Mouse (Mus musculus) frontal cortex, postnatal 14 days (tissue): ENCODE measurements around the gene Adsl.
"Not testable (repeated sequence)": the region's sequence is repeated elsewhere in the genome, so short reads cannot be mapped to it uniquely, and the experiment has no call there.

ENCODE experiments used
- DNase-seq, 2 experiments: peaks; one replicate each; pipeline ENCODE4 v3.0.0; 2022; ENCODE audit warnings: low spot score in 2 of 2

The Adsl gene

GRCm38 (mm10) chr15:80948145-80949135 is at the start of gene Adsl:
TSS of gene Adsl (plus strand) at chr15:80948490.
- peak; percentile 69 to 80 for DNase-seq

- no peak for DNase-seq
These were observed 48.5 kb upstream of the Adsl start for GRCm38 (mm10) chr15:80899806-80900205.

GRCm38 (mm10) chr15:80901806-80902513 is 46.3 kb upstream of the Adsl start:
- no peak for DNase-seq

GRCm38 (mm10) chr15:80904776-80905175 is 43.5 kb upstream of the Adsl start:
- not testable (repeated sequence) for DNase-seq

DNA sequence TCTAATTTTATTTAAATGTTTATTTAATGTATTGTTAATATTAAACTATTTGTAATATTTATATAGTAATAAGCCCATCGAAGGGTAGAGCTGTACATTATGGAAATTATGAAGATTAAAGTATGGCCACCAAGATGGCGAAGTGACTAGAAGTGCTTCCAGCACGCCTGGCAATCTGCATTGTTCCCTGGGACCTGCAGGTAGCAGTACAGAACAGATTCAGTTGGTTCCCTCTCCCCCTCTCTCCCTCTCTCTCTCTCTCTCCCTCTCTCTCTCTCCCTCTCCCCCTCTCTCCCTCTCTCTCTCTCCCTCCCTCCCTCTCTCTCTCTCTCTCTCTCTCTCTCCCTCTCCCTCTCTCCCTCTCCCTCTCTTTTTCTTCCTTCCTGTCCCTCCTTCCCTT is 38.1 kb upstream of the Adsl start:
- DNase-seq = no peak

- no peak for DNase-seq
These were observed 37.3 kb upstream of the Adsl start for GRCm38 (mm10) chr15:80910790-80911531.

GRCm38 (mm10) chr15:80912175-80912574 is 36.1 kb upstream of the Adsl start:
- DNase-seq = no peak

- no peak for DNase-seq
These were observed 34.5 kb upstream of the Adsl start for GRCm38 (mm10) chr15:80913803-80914202.

DNA sequence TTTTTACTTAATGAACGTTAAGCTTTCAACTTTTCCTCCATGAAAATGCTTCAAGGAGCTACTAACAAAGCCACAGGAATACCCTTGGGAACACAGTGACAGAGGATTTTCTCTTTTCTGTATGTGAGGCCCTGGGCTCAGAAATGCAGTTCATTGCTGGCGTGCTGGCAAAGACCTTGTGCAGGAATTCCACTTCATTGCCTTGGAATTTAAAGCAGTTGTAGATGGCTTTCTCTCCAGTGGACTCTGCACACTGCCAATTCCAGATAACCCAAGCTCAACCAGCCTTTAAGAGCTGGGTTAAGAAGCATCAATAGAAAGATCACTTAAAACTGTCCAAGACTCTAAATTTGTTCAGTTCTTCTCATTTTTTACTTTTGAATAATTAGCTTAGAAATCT is 32.4 kb upstream of the Adsl start:
- no peak for DNase-seq

- no peak for DNase-seq
These were observed 31.7 kb upstream of the Adsl start for GRCm38 (mm10) chr15:80916621-80917020.

DNA sequence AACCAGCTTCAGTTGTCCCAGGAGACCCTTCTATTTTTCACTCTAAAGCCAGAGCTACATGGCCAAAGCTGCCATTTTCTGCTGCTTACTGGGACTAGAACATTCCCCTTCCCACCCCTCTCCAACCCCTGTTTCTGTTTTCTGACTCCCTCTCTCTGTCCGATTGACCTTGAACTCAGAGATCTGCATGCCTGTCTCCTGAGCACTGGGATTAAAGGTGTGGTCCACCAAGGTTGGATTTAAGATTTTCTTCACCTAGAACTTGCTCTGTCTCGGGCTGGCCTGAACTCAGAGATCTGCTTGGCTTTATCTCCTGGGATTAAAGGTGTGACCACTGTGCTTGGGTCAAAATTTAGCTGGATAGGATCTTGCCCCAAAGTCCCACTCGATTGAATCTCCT is 27.9 kb upstream of the Adsl start:
- no peak for DNase-seq

DNA sequence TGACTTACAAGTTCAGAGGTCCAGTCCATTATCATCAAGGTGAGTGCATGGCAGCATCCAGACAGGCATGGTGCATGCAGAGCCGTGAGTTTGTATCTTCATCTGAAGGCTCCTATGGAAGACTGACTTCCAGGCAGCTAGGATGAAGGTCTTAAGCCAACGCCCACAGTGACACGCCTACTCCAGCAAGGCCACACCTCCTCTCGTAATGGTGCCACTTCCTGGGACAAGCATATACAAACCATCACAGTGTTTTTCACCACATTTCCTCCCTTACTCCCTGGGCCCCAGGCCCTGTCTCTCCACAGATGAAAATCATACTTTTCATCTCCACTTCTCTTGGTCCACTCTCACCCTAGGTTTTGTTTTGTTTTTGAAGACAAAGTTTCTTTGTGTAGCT is 26.5 kb upstream of the Adsl start:
- DNase-seq = no peak

DNA sequence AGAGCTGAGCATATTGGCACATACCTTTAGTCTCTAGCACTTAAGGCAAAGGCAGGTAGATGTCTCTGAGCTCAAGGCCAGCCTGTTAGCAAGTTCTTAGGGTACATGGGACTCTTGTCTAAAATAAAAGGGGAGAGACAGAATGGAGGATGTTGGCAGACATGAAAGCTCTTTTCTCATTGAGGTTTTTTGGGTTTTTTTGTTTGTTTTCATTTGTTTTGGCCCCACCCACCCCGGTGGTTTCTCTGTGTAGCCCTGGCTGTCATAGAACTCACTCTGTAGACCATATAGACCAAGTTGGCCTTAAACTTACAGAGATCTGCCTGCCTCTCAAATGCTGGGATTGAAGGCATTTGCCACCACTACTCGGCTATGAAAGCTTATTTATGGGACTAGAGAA is 24.1 kb upstream of the Adsl start:
- DNase-seq = no peak

DNA sequence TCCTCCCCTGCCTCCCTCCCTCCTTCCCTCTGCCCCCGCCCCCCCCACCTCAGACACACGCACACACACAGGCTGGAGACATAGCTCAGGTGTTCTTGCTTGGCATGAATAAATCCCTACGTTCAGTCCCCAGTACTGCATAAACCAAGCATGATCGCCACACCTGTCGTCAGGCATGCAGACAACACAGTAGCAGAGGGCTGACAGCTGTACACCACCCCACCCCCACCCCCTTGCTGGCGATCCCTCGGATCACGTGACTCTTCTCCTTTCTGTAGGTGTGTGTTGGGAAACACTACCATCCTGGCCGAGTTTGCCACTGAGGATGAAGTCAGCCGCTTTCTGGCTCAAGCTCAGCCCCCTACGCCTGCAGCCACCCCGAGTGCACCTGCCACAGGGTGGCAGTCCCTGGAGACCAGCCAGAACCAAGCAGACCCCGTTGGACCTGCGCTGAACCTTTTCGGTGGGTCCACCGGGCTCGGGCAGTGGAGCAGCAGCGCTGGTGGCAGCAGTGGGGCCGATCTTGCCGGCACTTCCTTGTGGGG is 19.4 kb upstream of the Adsl start:
- no peak for DNase-seq

DNA sequence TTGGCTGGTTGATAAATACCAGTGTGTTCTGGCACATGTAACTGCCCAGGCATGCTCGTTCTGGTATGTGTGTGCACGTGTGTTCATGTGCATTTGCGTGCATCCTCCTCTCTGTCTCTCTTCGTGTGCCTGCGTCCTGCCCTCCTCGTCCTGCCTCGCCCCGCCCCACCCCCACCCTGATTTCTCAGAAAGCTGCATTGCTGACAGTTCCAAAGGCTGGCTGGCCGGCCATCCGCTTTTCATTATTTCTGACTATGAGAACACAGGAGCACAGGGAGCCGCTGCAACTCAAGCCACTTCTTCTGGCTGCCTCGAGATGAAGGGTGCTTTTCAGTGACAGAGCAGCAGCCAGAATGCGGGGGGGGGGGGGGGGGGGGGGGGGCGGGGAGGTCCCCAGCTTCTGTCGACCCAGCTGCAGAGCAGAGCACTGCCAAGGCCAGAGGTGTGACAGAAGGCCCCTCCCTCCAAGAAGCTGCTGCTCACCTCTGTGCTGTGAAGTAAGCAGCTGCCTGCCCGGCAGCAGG is 18.2 kb upstream of the Adsl start:
- DNase-seq = no peak

GRCm38 (mm10) chr15:80930676-80931320 is 17.5 kb upstream of the Adsl start:
- DNase-seq = not testable (repeated sequence)

GRCm38 (mm10) chr15:80931345-80931960 is 16.8 kb upstream of the Adsl start:
- no peak for DNase-seq

- DNase-seq = no peak
These were observed 13.4 kb upstream of the Adsl start for GRCm38 (mm10) chr15:80934841-80935240.

DNA sequence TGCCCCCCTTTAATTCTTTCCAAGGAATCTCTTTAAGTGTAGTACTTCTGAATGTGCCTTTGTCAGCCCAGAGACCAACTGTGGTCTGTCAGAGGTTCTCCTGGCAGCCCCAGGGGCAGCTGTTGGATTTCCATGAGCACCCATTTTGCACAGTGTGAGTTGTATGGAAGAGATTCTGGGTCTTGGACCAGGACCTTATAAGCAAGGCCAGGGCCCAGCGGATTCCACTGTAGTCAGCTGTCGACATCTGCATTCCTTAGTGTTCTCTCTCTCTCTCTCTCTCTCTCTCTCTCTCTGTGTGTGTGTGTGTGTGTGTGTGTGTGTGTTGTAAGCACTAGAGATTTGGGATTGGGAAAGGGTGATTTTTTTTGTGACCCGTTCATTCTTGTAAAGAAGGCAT is 11.6 kb upstream of the Adsl start:
- no peak for DNase-seq

- DNase-seq = no peak
These were observed 9.7 kb upstream of the Adsl start for GRCm38 (mm10) chr15:80938615-80939014.

GRCm38 (mm10) chr15:80939401-80939800 is 8.9 kb upstream of the Adsl start:
- DNase-seq = no peak
